Mouse (Mus musculus) B cell, adult 2 months (primary cell): ENCODE results near the gene Zfp444.

ENCODE experiments used
- DNase-seq, 2 experiments: peaks; one replicate each; pipeline ENCODE4 v3.0.0; 2022

Zfp444 gene

GRCm38 (mm10) chr7:6172006-6172649 is at the start of gene Zfp444:
TSS of gene Zfp444 (plus strand) at chr7:6172226.
- DNase-seq: peak; percentile 93 to 95

GRCm38 (mm10) chr7:6126690-6127448 is 45.2 kb upstream of the Zfp444 start:
- peak; percentile 80 for DNase-seq

GRCm38 (mm10) chr7:6130346-6130745 is 41.7 kb upstream of the Zfp444 start:
- DNase-seq: no peak

- DNase-seq: no peak
Measured at GRCm38 (mm10) chr7:6132646-6133045, 39.4 kb upstream of the Zfp444 start.

GRCm38 (mm10) chr7:6136497-6136896 is 35.5 kb upstream of the Zfp444 start:
- no peak for DNase-seq

- DNase-seq: no peak
Measured at GRCm38 (mm10) chr7:6139295-6139694, 32.7 kb upstream of the Zfp444 start.

GRCm38 (mm10) chr7:6143991-6144531 is 28.0 kb upstream of the Zfp444 start:
- DNase-seq: no peak

- no peak for DNase-seq
Measured at GRCm38 (mm10) chr7:6145423-6146188, 26.4 kb upstream of the Zfp444 start.

- no peak for DNase-seq
Measured at GRCm38 (mm10) chr7:6146194-6146981, 25.6 kb upstream of the Zfp444 start.

GRCm38 (mm10) chr7:6146982-6147325 is 25.1 kb upstream of the Zfp444 start:
- no peak for DNase-seq

- no peak for DNase-seq
Measured at GRCm38 (mm10) chr7:6147688-6148087, 24.3 kb upstream of the Zfp444 start.

GRCm38 (mm10) chr7:6151266-6151665 is 20.8 kb upstream of the Zfp444 start:
- DNase-seq: no peak

- DNase-seq: no peak
Measured at GRCm38 (mm10) chr7:6152036-6152435, 20.0 kb upstream of the Zfp444 start.

- no peak for DNase-seq
Measured at GRCm38 (mm10) chr7:6153131-6153530, 18.9 kb upstream of the Zfp444 start.

- DNase-seq: no peak
Measured at GRCm38 (mm10) chr7:6154164-6154563, 17.9 kb upstream of the Zfp444 start.

GRCm38 (mm10) chr7:6155031-6155872 is 16.8 kb upstream of the Zfp444 start:
- peak; percentile 69 to 74 for DNase-seq

- peak; percentile 91 to 92 for DNase-seq
Measured at GRCm38 (mm10) chr7:6155901-6156411, 16.1 kb upstream of the Zfp444 start, which contains the start of gene Zfp787. TSS of gene Zfp787 (minus strand) at chr7:6155997.

GRCm38 (mm10) chr7:6156901-6157472 is 15.0 kb upstream of the Zfp444 start:
- DNase-seq: no peak

GRCm38 (mm10) chr7:6157479-6157878 is 14.5 kb upstream of the Zfp444 start:
- no peak for DNase-seq

GRCm38 (mm10) chr7:6159604-6160003 is 12.4 kb upstream of the Zfp444 start:
- DNase-seq: no peak

- no peak for DNase-seq
Measured at GRCm38 (mm10) chr7:6161541-6161940, 10.5 kb upstream of the Zfp444 start.
